25 mouse cellular contexts compared by ENCODE assay signal in genomic region chr6:145397881-145398280, GRCm38 (mm10).
"Had no signal": no experiment of that assay in that cellular context is flagged by ENCODE, and none has a peak within 500 bp of the region (broad histone marks: within the 10 kb centered on the region; RNA-seq: fewer than 3 reads in every experiment).

No protein-coding gene starts in this region.

- DNase-seq: gastrocnemius, postnatal 14 days; gastrocnemius, postnatal 36 days; heart, adult 18-20 months; heart, postnatal 14 days; heart, postnatal 36 days; kidney, adult 18-20 months; kidney, adult 8-10 months; kidney, postnatal 14 days; liver; liver, embryonic 13.5 days had no signal

- H3K4me3 ChIP-seq: heart, embryonic 10.5 days; heart, embryonic 13.5 days; heart, embryonic 15.5 days; hindbrain, embryonic 12.5 days; intestine, embryonic 15.5 days; layer of hippocampus, adult 2 months; left cerebral cortex, adult 2 months; limb, embryonic 10.5 days; limb, embryonic 12.5 days; liver, embryonic 13.5 days; liver, embryonic 15.5 days had no signal

- H3K9me3 ChIP-seq: heart, embryonic 10.5 days; heart, embryonic 13.5 days; heart, embryonic 15.5 days; hindbrain, embryonic 12.5 days; intestine, embryonic 15.5 days; limb, embryonic 10.5 days; limb, embryonic 12.5 days; liver, embryonic 13.5 days; liver, embryonic 15.5 days had no signal

- H3K27ac ChIP-seq: heart, embryonic 10.5 days; heart, embryonic 13.5 days; heart, embryonic 15.5 days; hindbrain, embryonic 12.5 days; hindbrain, embryonic 14.5 days; intestine, embryonic 15.5 days; layer of hippocampus, adult 2 months; left cerebral cortex, adult 2 months; limb, embryonic 10.5 days; limb, embryonic 12.5 days; liver, embryonic 13.5 days; liver, embryonic 15.5 days had no signal

- H3K4me1 ChIP-seq: liver, embryonic 13.5 days; liver, embryonic 15.5 days had no signal

- ATAC-seq: hindbrain, embryonic 16.5 days; inflammation-experienced regulatory T-cells, adult 6 months; intestine, embryonic 15.5 days; intestine, postnatal 0 days had no signal

- H3K36me3 ChIP-seq: heart, embryonic 10.5 days; heart, embryonic 13.5 days; heart, embryonic 15.5 days; hindbrain, embryonic 12.5 days; intestine, embryonic 15.5 days; limb, embryonic 10.5 days; limb, embryonic 12.5 days; liver, embryonic 13.5 days; liver, embryonic 15.5 days had no signal

- H3K4me2 ChIP-seq: heart, embryonic 13.5 days; heart, embryonic 15.5 days; hindbrain, embryonic 12.5 days; hindbrain, embryonic 14.5 days; intestine, embryonic 15.5 days; limb, embryonic 12.5 days; liver, embryonic 11.5 days; liver, embryonic 13.5 days; liver, embryonic 15.5 days had no signal

- H3K9ac ChIP-seq: heart, embryonic 13.5 days; heart, embryonic 15.5 days; hindbrain, embryonic 12.5 days; hindbrain, embryonic 14.5 days; intestine, embryonic 15.5 days; limb, embryonic 12.5 days; liver, embryonic 13.5 days; liver, embryonic 15.5 days had no signal

- H3K27me3 ChIP-seq: heart, embryonic 15.5 days; hindbrain, embryonic 12.5 days; intestine, embryonic 15.5 days; limb, embryonic 12.5 days; liver, embryonic 13.5 days; liver, embryonic 15.5 days had no signal
